Mouse (Mus musculus): ENCODE data around the gene Gdpd5.

Gdpd5 gene

GRCm38 (mm10) chr7:99432863-99433262 lies 51.6 kb downstream of the Gdpd5 start:
- DNase-seq (ENCODE audit: low read depth, low spot score): no peak
- no peaks in the 10 kb centered on the region for H3K27me3 ChIP-seq (ENCODE audit: control insufficient read depth, insufficient read depth, low read length, poor library complexity, severe bottlenecking)
- H3K36me3 ChIP-seq (ENCODE audit: control insufficient read depth, insufficient read depth, low read length, poor library complexity, severe bottlenecking): no peaks in the 10 kb centered on the region

DNA sequence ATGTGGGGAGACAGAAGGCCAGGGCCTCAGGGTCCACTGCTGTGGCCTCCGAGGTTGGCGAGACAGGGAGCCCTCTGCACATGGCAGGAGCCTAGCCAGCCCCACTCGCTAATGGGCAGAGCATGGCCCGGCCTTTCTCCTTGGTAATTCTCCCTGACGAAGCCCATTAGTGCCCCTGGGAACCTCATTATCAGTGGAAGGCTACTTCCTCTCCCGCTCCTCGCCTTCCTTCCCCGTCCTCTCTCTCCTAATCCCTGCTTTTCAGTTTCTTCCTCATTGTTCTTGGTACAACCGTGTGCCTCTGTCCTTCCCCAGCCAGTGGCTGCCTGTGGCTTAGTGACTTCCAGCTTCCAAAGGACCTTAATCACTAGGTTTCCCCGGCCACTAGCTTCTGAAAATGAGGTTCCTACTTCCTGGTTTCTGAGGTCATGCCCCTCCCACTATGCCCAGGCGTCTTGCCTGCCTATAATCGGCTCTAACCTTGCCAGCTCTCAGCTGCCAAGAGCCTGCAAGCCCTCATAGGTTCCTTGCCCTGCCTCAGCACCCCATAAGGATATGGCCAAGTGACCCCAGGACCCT lies 53.5 kb downstream of the Gdpd5 start:
- Histone ChIP-seq H3K36me3 (ENCODE audit: control insufficient read depth, insufficient read depth, low read length, poor library complexity, severe bottlenecking) (no peaks in the 10 kb centered on the region), H3K27me3 (ENCODE audit: control insufficient read depth, insufficient read depth, low read length, poor library complexity, severe bottlenecking) (no peaks in the 10 kb centered on the region)
- DNase-seq (ENCODE audit: low read depth, low spot score): peak; percentile 56

DNA sequence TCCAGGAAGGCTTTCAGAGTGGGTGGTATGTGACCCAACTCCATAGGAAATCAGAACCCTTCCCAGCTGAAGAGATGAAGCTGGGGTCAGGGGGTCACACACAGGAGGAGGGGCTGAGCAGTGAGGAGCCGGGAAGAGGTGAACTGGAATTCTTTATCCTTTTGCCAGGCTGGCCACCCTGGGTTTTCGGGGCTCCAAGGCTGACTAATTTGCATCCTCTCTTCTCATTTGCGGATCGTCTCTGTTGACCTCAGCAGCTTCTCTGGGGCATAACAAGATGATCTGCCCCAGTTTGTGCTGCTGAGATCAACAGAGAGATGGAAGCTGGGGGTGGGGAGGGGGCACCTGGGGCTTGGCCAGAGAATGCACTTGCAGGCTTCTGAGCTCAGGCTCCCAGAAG lies 55.3 kb downstream of the Gdpd5 start:
- H3K36me3 ChIP-seq (ENCODE audit: control insufficient read depth, insufficient read depth, low read length, poor library complexity, severe bottlenecking): no peaks in the 10 kb centered on the region
- no peak for DNase-seq (ENCODE audit: low read depth, low spot score)

DNA sequence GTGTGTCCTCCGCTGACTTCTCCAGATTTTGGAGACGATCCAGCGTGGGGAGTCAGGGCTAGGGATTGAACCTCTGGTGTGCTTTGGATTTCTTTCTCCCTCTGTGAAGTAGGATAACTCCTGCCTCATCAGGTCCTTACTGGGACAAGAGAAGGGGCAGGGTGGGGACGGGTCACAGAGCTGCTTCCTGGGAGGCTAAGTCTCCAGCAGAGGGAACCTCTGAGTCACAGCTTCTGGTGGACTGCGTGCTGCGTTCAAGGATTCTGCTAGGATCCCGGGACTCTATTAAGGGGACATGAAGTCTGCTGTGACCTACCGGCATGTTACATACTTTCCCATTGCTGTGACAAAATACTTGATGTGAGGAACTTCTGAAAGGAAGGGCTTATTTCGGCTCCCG lies 57.7 kb downstream of the Gdpd5 start:
- H3K36me3 ChIP-seq (ENCODE audit: control insufficient read depth, insufficient read depth, low read length, poor library complexity, severe bottlenecking): no peaks in the 10 kb centered on the region
- no peaks in the 10 kb centered on the region for H3K27me3 ChIP-seq (ENCODE audit: control insufficient read depth, insufficient read depth, low read length, poor library complexity, severe bottlenecking)
- no peak for DNase-seq (ENCODE audit: low read depth, low spot score)

More for the DNA sequence above, 55.3 kb downstream of the Gdpd5 start:
- no peaks in the 10 kb centered on the region for H3K27me3 ChIP-seq (ENCODE audit: control insufficient read depth, insufficient read depth, low read length, poor library complexity, severe bottlenecking)

GRCm38 (mm10) chr7:99441534-99442072 lies 60.4 kb downstream of the Gdpd5 start:
- Histone ChIP-seq H3K36me3 (ENCODE audit: control insufficient read depth, insufficient read depth, low read length, poor library complexity, severe bottlenecking) (no peaks in the 10 kb centered on the region), H3K27me3 (ENCODE audit: control insufficient read depth, insufficient read depth, low read length, poor library complexity, severe bottlenecking) (no peaks in the 10 kb centered on the region)
- DNase-seq (ENCODE audit: low read depth, low spot score): no peak

GRCm38 (mm10) chr7:99443164-99443563 lies 62.0 kb downstream of the Gdpd5 start:
- no peaks in the 10 kb centered on the region for H3K36me3 ChIP-seq (ENCODE audit: control insufficient read depth, insufficient read depth, low read length, poor library complexity, severe bottlenecking)
- no peaks in the 10 kb centered on the region for H3K27me3 ChIP-seq (ENCODE audit: control insufficient read depth, insufficient read depth, low read length, poor library complexity, severe bottlenecking)
- no peak for DNase-seq (ENCODE audit: low read depth, low spot score)

DNA sequence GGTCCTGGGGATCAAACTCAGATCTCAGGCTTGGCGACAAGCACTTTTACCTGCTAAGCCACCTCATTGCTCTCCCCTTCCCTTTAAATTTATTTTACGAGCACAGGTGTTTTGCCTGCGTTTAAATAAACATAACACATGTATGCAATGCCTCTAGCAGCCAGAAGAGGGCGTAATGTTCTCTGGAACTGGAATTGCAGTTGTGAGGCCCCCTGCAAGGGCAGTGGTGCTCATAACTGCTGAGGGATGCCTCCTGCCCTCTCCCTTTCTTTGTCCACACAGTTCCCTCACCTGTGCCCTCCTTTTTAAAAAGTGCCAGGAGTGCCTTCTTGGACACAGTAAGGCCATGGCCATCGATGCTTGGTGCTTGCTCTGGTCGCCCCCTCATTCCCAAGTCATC lies 62.8 kb downstream of the Gdpd5 start:
- DNase-seq (ENCODE audit: low read depth, low spot score): peak; percentile 30
- no peaks in the 10 kb centered on the region for H3K27me3 ChIP-seq (ENCODE audit: control insufficient read depth, insufficient read depth, low read length, poor library complexity, severe bottlenecking)
- H3K36me3 ChIP-seq (ENCODE audit: control insufficient read depth, insufficient read depth, low read length, poor library complexity, severe bottlenecking): no peaks in the 10 kb centered on the region

GRCm38 (mm10) chr7:99445833-99446232 lies 64.6 kb downstream of the Gdpd5 start:
- H3K36me3 ChIP-seq (ENCODE audit: control insufficient read depth, insufficient read depth, low read length, poor library complexity, severe bottlenecking): no peaks in the 10 kb centered on the region
- H3K27me3 ChIP-seq (ENCODE audit: control insufficient read depth, insufficient read depth, low read length, poor library complexity, severe bottlenecking): no peaks in the 10 kb centered on the region
- DNase-seq (ENCODE audit: low read depth, low spot score): no peak

DNA sequence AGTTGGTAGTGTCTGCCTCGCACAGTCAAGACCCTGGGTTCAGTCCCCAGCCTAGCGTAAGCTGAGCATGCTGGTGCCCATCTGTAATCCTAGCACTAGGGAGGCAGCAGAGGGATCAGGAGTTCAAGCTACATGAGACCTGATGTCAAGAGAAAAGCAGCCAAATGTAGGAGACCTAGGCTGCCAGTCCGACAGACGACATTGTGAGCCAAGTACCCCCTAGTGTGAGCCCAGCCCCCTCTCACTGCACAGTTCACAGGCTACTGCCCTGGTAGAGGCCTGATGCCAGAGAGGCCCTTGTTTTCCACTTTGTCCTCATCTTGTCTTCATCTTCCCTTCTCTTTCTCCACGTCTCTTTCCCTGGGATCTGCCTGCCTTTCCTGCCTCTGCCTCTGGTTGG lies 66.1 kb downstream of the Gdpd5 start:
- Histone ChIP-seq H3K36me3 (ENCODE audit: control insufficient read depth, insufficient read depth, low read length, poor library complexity, severe bottlenecking) (no peaks in the 10 kb centered on the region), H3K27me3 (ENCODE audit: control insufficient read depth, insufficient read depth, low read length, poor library complexity, severe bottlenecking) (no peaks in the 10 kb centered on the region)
- no peak for DNase-seq (ENCODE audit: low read depth, low spot score)

DNA sequence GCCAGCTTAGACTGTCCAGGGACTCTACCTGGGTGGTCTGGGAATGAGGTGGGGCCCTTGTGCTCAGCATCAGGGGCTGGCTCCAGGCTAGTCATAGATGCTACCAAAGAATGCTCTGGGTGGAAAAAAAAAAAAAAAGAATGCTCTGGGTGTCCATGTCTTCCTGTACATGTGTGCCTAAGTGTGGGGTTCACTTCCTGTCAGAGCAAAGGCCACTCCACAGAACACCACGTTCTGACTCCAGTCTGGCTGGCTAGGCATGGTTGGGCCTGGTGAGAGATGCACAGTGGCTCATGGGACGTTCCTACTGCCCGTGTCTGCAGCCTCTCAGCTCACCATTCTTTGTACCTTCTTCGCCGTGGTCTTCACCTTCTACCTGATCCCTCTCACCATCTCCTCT lies 67.4 kb downstream of the Gdpd5 start:
- DNase-seq (ENCODE audit: low read depth, low spot score): no peak
- Histone ChIP-seq H3K36me3 (ENCODE audit: control insufficient read depth, insufficient read depth, low read length, poor library complexity, severe bottlenecking) (no peaks in the 10 kb centered on the region), H3K27me3 (ENCODE audit: control insufficient read depth, insufficient read depth, low read length, poor library complexity, severe bottlenecking) (no peaks in the 10 kb centered on the region)

- Histone ChIP-seq H3K27me3 (ENCODE audit: control insufficient read depth, insufficient read depth, low read length, poor library complexity, severe bottlenecking) (no peaks in the 10 kb centered on the region), H3K36me3 (ENCODE audit: control insufficient read depth, insufficient read depth, low read length, poor library complexity, severe bottlenecking) (no peaks in the 10 kb centered on the region)
- peak; percentile 31 for DNase-seq (ENCODE audit: low read depth, low spot score)
Observed at GRCm38 (mm10) chr7:99449063-99449462, 67.8 kb downstream of the Gdpd5 start.

DNA sequence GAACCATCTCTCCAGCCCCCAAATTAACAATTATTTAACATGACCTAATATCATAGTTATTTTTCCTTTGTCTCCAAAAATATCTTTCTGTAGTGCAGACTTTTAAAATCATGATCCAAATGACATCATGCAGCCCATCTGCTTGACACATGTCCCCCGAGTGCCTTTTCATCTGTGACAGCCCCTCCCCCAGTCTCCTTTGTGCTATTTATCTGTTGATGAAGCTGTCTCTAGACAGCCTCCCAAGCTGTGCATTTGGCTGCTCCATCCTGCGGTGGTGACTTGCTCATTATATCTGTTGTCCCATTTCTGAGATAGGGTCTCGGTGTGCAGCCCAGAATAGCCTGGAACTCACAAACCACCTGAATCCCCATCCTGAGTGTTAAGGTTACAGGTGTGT lies 68.5 kb downstream of the Gdpd5 start:
- no peak for DNase-seq (ENCODE audit: low read depth, low spot score)
- no peaks in the 10 kb centered on the region for H3K36me3 ChIP-seq (ENCODE audit: control insufficient read depth, insufficient read depth, low read length, poor library complexity, severe bottlenecking)
- no peaks in the 10 kb centered on the region for H3K27me3 ChIP-seq (ENCODE audit: control insufficient read depth, insufficient read depth, low read length, poor library complexity, severe bottlenecking)

DNA sequence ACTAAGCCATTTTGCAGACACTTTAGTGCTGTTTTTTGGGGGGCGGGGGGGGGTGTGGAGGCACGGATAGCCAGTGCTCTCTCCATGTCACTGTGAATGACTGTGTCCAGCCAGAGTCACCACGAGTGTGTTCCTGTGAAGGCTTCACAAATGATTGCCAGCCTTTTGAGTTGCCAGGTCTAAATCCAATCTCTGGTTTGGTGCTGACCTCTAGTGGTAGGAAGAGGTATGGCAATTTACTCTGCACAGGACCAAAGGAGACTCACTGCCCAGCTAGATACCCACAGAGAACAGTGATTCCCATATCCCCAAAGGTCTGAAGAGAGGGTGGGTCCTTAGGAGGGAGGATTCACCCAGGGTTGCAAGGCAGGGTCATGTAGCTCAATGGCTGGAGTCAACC lies 69.5 kb downstream of the Gdpd5 start:
- H3K36me3 ChIP-seq (ENCODE audit: control insufficient read depth, insufficient read depth, low read length, poor library complexity, severe bottlenecking): no peaks in the 10 kb centered on the region
- DNase-seq (ENCODE audit: low read depth, low spot score): peak; percentile 88
- H3K27me3 ChIP-seq (ENCODE audit: control insufficient read depth, insufficient read depth, low read length, poor library complexity, severe bottlenecking): no peaks in the 10 kb centered on the region

- no peaks in the 10 kb centered on the region for H3K27me3 ChIP-seq (ENCODE audit: control insufficient read depth, insufficient read depth, low read length, poor library complexity, severe bottlenecking)
- no peaks in the 10 kb centered on the region for H3K36me3 ChIP-seq (ENCODE audit: control insufficient read depth, insufficient read depth, low read length, poor library complexity, severe bottlenecking)
- DNase-seq (ENCODE audit: low read depth, low spot score): no peak
Observed at GRCm38 (mm10) chr7:99452859-99453258, 71.6 kb downstream of the Gdpd5 start.

GRCm38 (mm10) chr7:99454044-99454443 lies 72.8 kb downstream of the Gdpd5 start:
- Histone ChIP-seq H3K27me3 (ENCODE audit: control insufficient read depth, insufficient read depth, low read length, poor library complexity, severe bottlenecking) (no peaks in the 10 kb centered on the region), H3K36me3 (ENCODE audit: control insufficient read depth, insufficient read depth, low read length, poor library complexity, severe bottlenecking) (no peaks in the 10 kb centered on the region)
- DNase-seq (ENCODE audit: low read depth, low spot score): no peak

- DNase-seq (ENCODE audit: low read depth, low spot score): no peak
- no peaks in the 10 kb centered on the region for H3K27me3 ChIP-seq (ENCODE audit: control insufficient read depth, insufficient read depth, low read length, poor library complexity, severe bottlenecking)
Observed at GRCm38 (mm10) chr7:99458849-99459248, 77.6 kb downstream of the Gdpd5 start.

More at GRCm38 (mm10) chr7:99458849-99459248, 77.6 kb downstream of the Gdpd5 start:
- no peaks in the 10 kb centered on the region for H3K36me3 ChIP-seq (ENCODE audit: control insufficient read depth, insufficient read depth, low read length, poor library complexity, severe bottlenecking)
